In the genomic region with DNA sequence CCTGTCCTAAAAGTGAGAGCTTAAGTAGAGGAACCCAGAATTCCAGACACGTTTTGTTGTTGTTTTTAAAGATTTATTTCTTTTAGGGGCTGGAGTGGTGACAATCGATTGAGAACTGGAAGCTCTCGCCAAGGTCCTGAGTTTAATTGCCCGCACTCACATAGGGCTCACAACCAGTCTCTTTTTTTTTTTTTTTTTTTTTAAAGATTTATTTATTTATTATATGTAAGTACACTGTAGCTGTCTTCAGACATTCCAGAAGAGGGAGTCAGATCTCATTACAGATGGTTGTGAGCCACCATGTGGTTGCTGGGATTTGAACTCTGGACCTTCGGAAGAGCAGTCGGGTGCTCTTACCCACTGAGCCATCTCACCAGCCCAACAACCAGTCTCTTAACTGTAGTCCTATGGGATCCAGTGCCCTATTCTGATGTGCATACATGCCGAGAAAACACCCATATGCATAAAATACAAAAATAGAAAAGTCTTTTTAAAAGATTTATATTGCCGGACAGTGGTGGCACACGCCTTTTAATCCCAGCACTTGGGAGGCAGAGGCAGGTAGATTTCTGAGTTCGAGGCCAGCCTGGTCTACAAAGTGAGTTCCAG, we compare ENCODE assay signal across 7 mouse cellular contexts. TPM values are rescaled to one million over a fixed set of nuclear protein-coding genes. Genes with fewer than 3 reads are reported as not detected.
A peak's percentile ranks its signal among the peaks of the same experiment; 100 is the strongest.
DNase-seq lines count a peak whose midpoint lies in the region; ATAC-seq and TF ChIP-seq lines count a peak whose summit lies in the region.
"Not testable (repeated sequence)": the region's sequence is repeated elsewhere in the genome, so short reads cannot be mapped to it uniquely, and the experiment has no call there.

No protein-coding gene starts in this region.

- DNase-seq in forebrain, embryonic 11.5 days (ENCODE audit: low spot score); lung, postnatal 0 days (ENCODE audit: low spot score): not testable (repeated sequence)

- H3K9me3 ChIP-seq in forebrain, embryonic 11.5 days (ENCODE audit: control insufficient read depth, low read length); heart, embryonic 14.5 days (ENCODE audit: control insufficient read depth, low read length); intestine, embryonic 15.5 days; limb, embryonic 13.5 days; lung, postnatal 0 days (ENCODE audit: low read length); neural tube, embryonic 12.5 days: not testable (repeated sequence)

- TF ChIP-seq EP300 in lung, postnatal 0 days (IDR thresholded peaks at IDR 0.05) = not testable (repeated sequence)

- H3K27me3 ChIP-seq in forebrain, embryonic 11.5 days (ENCODE audit: control insufficient read depth, insufficient read depth, low read length); heart, embryonic 14.5 days (ENCODE audit: control insufficient read depth, insufficient read depth, low read length); intestine, embryonic 15.5 days (replicated peaks); limb, embryonic 13.5 days; lung, postnatal 0 days (replicated peaks; ENCODE audit: insufficient read depth, low read length); neural tube, embryonic 12.5 days (replicated peaks): not testable (repeated sequence)

- not testable (repeated sequence) for ATAC-seq in forebrain, embryonic 11.5 days (replicated peaks; ENCODE audit: low FRiP score); heart, embryonic 14.5 days (ENCODE audit: insufficient number of reproducible peaks, insufficient read depth, low FRiP score, low read depth); intestine, embryonic 15.5 days; limb, embryonic 13.5 days (ENCODE audit: low FRiP score, low read depth); neural tube, embryonic 12.5 days (ENCODE audit: low FRiP score, low read depth)
- peak; percentile 43; the same call in 1 of the 2 replicates for ATAC-seq in lung, postnatal 0 days

- 61% methylated on average over 10 of the region's 10 CpGs for WGBS in forebrain, embryonic 11.5 days
- 60% methylated on average over 10 of the region's 10 CpGs for WGBS in heart, embryonic 14.5 days
- 61% methylated on average over 10 of the region's 10 CpGs for WGBS in intestine, embryonic 15.5 days
- 59% methylated on average over 10 of the region's 10 CpGs for WGBS in limb, embryonic 13.5 days
- 56% methylated on average over 10 of the region's 10 CpGs for WGBS in lung, postnatal 0 days
- 57% methylated on average over 10 of the region's 10 CpGs for WGBS in neural tube, embryonic 12.5 days

- not testable (repeated sequence) for H3K9ac ChIP-seq in forebrain, embryonic 11.5 days (ENCODE audit: low read length); heart, embryonic 14.5 days (ENCODE audit: low read length); intestine, embryonic 15.5 days; limb, embryonic 13.5 days; lung, postnatal 0 days (replicated peaks; ENCODE audit: low read depth); neural tube, embryonic 12.5 days

- TF ChIP-seq POLR2A in bone marrow macrophage, adult 2 months (IDR thresholded peaks at IDR 0.05; ENCODE audit: borderline replicate concordance, low read depth, low read length) = not testable (repeated sequence)

- H3K36me3 ChIP-seq in forebrain, embryonic 11.5 days (ENCODE audit: control insufficient read depth, insufficient read depth, low read length); intestine, embryonic 15.5 days; lung, postnatal 0 days (ENCODE audit: insufficient read depth, low read length): not testable (repeated sequence)
- H3K36me3 ChIP-seq in heart, embryonic 14.5 days (ENCODE audit: control insufficient read depth, insufficient read depth, low read length) = peaks cover 32% of the 10 kb centered on the region
- H3K36me3 ChIP-seq in limb, embryonic 13.5 days = peaks cover 29% of the 10 kb centered on the region
- peaks cover 23% of the 10 kb centered on the region for H3K36me3 ChIP-seq in neural tube, embryonic 12.5 days

- H3K4me1 ChIP-seq in bone marrow macrophage, adult 2 months (ENCODE audit: control insufficient read depth, insufficient read depth, low read length) = peaks cover 32% of the 10 kb centered on the region
- not testable (repeated sequence) for H3K4me1 ChIP-seq in forebrain, embryonic 11.5 days (replicated peaks; ENCODE audit: control insufficient read depth, insufficient read depth, low read length); lung, postnatal 0 days (ENCODE audit: insufficient read depth, low read depth, low read length)
- peaks cover 6 to 21% of the 10 kb centered on the region in 2 experiments for H3K4me1 ChIP-seq in heart, embryonic 14.5 days (ENCODE audit: control insufficient read depth in 2 of 2, insufficient read depth in 2 of 2, low read length in 2 of 2)
- peaks cover 26% of the 10 kb centered on the region for H3K4me1 ChIP-seq in intestine, embryonic 15.5 days (replicated peaks)
- H3K4me1 ChIP-seq in limb, embryonic 13.5 days = peaks cover 24% of the 10 kb centered on the region
- H3K4me1 ChIP-seq in neural tube, embryonic 12.5 days = peaks cover 34% of the 10 kb centered on the region

- H3K27ac ChIP-seq in bone marrow macrophage, adult 2 months (ENCODE audit: insufficient read depth, low read depth, low read length) = peak overlapping the region; percentile 51
- not testable (repeated sequence) for H3K27ac ChIP-seq in forebrain, embryonic 11.5 days (ENCODE audit: low read depth, low read length); heart, embryonic 14.5 days (replicated peaks in 1 of 2; ENCODE audit: control insufficient read depth in 1 of 2, insufficient read depth in 1 of 2, low read depth in 2 of 2, low read length in 2 of 2); intestine, embryonic 15.5 days; limb, embryonic 13.5 days; lung, postnatal 0 days (ENCODE audit: low read length); neural tube, embryonic 12.5 days

- not testable (repeated sequence) for TF ChIP-seq CTCF in bone marrow macrophage, adult 2 months (IDR thresholded peaks at IDR 0.05; ENCODE audit: low read depth, low read length); lung, postnatal 0 days (IDR thresholded peaks at IDR 0.05)

- peak overlapping the region; percentile 23; the same call in 1 of the 2 replicates for H3K4me3 ChIP-seq in bone marrow macrophage, adult 2 months (ENCODE audit: insufficient read depth, low read length)
- peak overlapping the region; percentile 69 for H3K4me3 ChIP-seq in forebrain, embryonic 11.5 days (ENCODE audit: low read depth, low read length)
- peak overlapping the region; percentile 91 to 93 for H3K4me3 ChIP-seq in heart, embryonic 14.5 days (ENCODE audit: control insufficient read depth in 1 of 2, insufficient read depth in 1 of 2, low read depth in 1 of 2, low read length in 2 of 2)
- H3K4me3 ChIP-seq in intestine, embryonic 15.5 days (replicated peaks) = peak overlapping the region; percentile 99
- H3K4me3 ChIP-seq in limb, embryonic 13.5 days = peak overlapping the region; percentile 98
- peak overlapping the region; percentile 62 for H3K4me3 ChIP-seq in lung, postnatal 0 days (ENCODE audit: low read depth, low read length)
- H3K4me3 ChIP-seq in neural tube, embryonic 12.5 days = peak overlapping the region; percentile 94

- peak overlapping the region; percentile 58 for H3K4me2 ChIP-seq in forebrain, embryonic 11.5 days (ENCODE audit: low read depth, low read length, severe bottlenecking)
- peak overlapping the region; percentile 94 for H3K4me2 ChIP-seq in heart, embryonic 14.5 days (ENCODE audit: low read length)
- peak overlapping the region; percentile 79 for H3K4me2 ChIP-seq in intestine, embryonic 15.5 days (replicated peaks)
- peak overlapping the region; percentile 94 for H3K4me2 ChIP-seq in limb, embryonic 13.5 days (replicated peaks)
- H3K4me2 ChIP-seq in lung, postnatal 0 days (replicated peaks; ENCODE audit: low read depth, low read length) = peak overlapping the region; percentile 75
- H3K4me2 ChIP-seq in neural tube, embryonic 12.5 days (replicated peaks) = peak overlapping the region; percentile 90

RNA-seq across cellular contexts. Expression of a gene that starts 0.4 kb away (rescaled TPM):
- polyA plus RNA-seq in bone marrow macrophage, adult 2 months (2012; ENCODE audit: insufficient read depth, insufficient read length, missing spikeins) = 41.1 and 53.9 TPM in 2 replicates
- polyA plus RNA-seq in forebrain, embryonic 11.5 days (2014; fragmentation: Nextera tagmentation; extraction: Ambion mirVana) = 59.7 and 64.1 TPM in 2 replicates
- 26.6 and 29.2 TPM in 2 replicates for polyA plus RNA-seq in heart, embryonic 14.5 days (2014; fragmentation: Nextera tagmentation; extraction: Ambion mirVana)
- polyA plus RNA-seq in intestine, embryonic 15.5 days (2015; fragmentation: Nextera tagmentation; extraction: Ambion mirVana) = 34.2 and 38.3 TPM in 2 replicates
- 62.2 and 64.6 TPM in 2 replicates for polyA plus RNA-seq in limb, embryonic 13.5 days (2015; fragmentation: Nextera tagmentation; extraction: Ambion mirVana)
- polyA plus RNA-seq in lung, postnatal 0 days (2015; fragmentation: Nextera tagmentation; extraction: Ambion mirVana) = 22.6 and 23.8 TPM in 2 replicates
- 70.1 and 79.0 TPM in 2 replicates for polyA plus RNA-seq in neural tube, embryonic 12.5 days (2016; fragmentation: Nextera tagmentation; extraction: Ambion mirVana)

RNA-seq across cellular contexts. Expression of a gene that starts 24.5 kb away (rescaled TPM):
- polyA plus RNA-seq in bone marrow macrophage, adult 2 months (2012; ENCODE audit: insufficient read depth, insufficient read length, missing spikeins) = 33.2 and 35.7 TPM in 2 replicates
- polyA plus RNA-seq in forebrain, embryonic 11.5 days (2014; fragmentation: Nextera tagmentation; extraction: Ambion mirVana) = 2.9 and 3.7 TPM in 2 replicates
- polyA plus RNA-seq in heart, embryonic 14.5 days (2014; fragmentation: Nextera tagmentation; extraction: Ambion mirVana) = 4.8 and 6.1 TPM in 2 replicates
- polyA plus RNA-seq in intestine, embryonic 15.5 days (2015; fragmentation: Nextera tagmentation; extraction: Ambion mirVana) = 8.0 and 8.6 TPM in 2 replicates
- 9.1 and 9.6 TPM in 2 replicates for polyA plus RNA-seq in limb, embryonic 13.5 days (2015; fragmentation: Nextera tagmentation; extraction: Ambion mirVana)
- 15.6 and 29.8 TPM in 2 replicates for polyA plus RNA-seq in lung, postnatal 0 days (2015; fragmentation: Nextera tagmentation; extraction: Ambion mirVana)
- 4.9 and 5.8 TPM in 2 replicates for polyA plus RNA-seq in neural tube, embryonic 12.5 days (2016; fragmentation: Nextera tagmentation; extraction: Ambion mirVana)

RNA-seq across cellular contexts. Expression of a gene that starts 27.3 kb away (rescaled TPM):
- 51.6 and 52.0 TPM in 2 replicates for polyA plus RNA-seq in bone marrow macrophage, adult 2 months (2012; ENCODE audit: insufficient read depth, insufficient read length, missing spikeins)
- 151 and 156 TPM in 2 replicates for polyA plus RNA-seq in forebrain, embryonic 11.5 days (2014; fragmentation: Nextera tagmentation; extraction: Ambion mirVana)
- 140 and 144 TPM in 2 replicates for polyA plus RNA-seq in heart, embryonic 14.5 days (2014; fragmentation: Nextera tagmentation; extraction: Ambion mirVana)
- 131 and 140 TPM in 2 replicates for polyA plus RNA-seq in intestine, embryonic 15.5 days (2015; fragmentation: Nextera tagmentation; extraction: Ambion mirVana)
- polyA plus RNA-seq in limb, embryonic 13.5 days (2015; fragmentation: Nextera tagmentation; extraction: Ambion mirVana) = 167 and 179 TPM in 2 replicates
- 161 and 163 TPM in 2 replicates for polyA plus RNA-seq in lung, postnatal 0 days (2015; fragmentation: Nextera tagmentation; extraction: Ambion mirVana)
- polyA plus RNA-seq in neural tube, embryonic 12.5 days (2016; fragmentation: Nextera tagmentation; extraction: Ambion mirVana) = 140 and 145 TPM in 2 replicates

RNA-seq across cellular contexts. Expression of a gene that starts 27.6 kb away (rescaled TPM):
- 0.60 TPM in 1 of 2 replicates, not detected in the other for polyA plus RNA-seq in bone marrow macrophage, adult 2 months (2012; ENCODE audit: insufficient read depth, insufficient read length, missing spikeins)
- polyA plus RNA-seq in forebrain, embryonic 11.5 days (2014; fragmentation: Nextera tagmentation; extraction: Ambion mirVana) = 0.40 and 0.47 TPM in 2 replicates
- polyA plus RNA-seq in heart, embryonic 14.5 days (2014; fragmentation: Nextera tagmentation; extraction: Ambion mirVana) = 0.13 and 0.38 TPM in 2 replicates
- polyA plus RNA-seq in intestine, embryonic 15.5 days (2015; fragmentation: Nextera tagmentation; extraction: Ambion mirVana) = 0.63 and 0.95 TPM in 2 replicates
- polyA plus RNA-seq in limb, embryonic 13.5 days (2015; fragmentation: Nextera tagmentation; extraction: Ambion mirVana) = 0.36 and 0.73 TPM in 2 replicates
- 0.76 and 0.88 TPM in 2 replicates for polyA plus RNA-seq in lung, postnatal 0 days (2015; fragmentation: Nextera tagmentation; extraction: Ambion mirVana)
- polyA plus RNA-seq in neural tube, embryonic 12.5 days (2016; fragmentation: Nextera tagmentation; extraction: Ambion mirVana) = 0.30 TPM in 1 of 2 replicates, not detected in the other

RNA-seq across cellular contexts. Expression of a gene that starts 41.8 kb away (rescaled TPM):
- polyA plus RNA-seq in bone marrow macrophage, adult 2 months (2012; ENCODE audit: insufficient read depth, insufficient read length, missing spikeins) = 19.3 and 25.7 TPM in 2 replicates
- polyA plus RNA-seq in forebrain, embryonic 11.5 days (2014; fragmentation: Nextera tagmentation; extraction: Ambion mirVana) = 5.1 and 7.8 TPM in 2 replicates
- polyA plus RNA-seq in heart, embryonic 14.5 days (2014; fragmentation: Nextera tagmentation; extraction: Ambion mirVana) = 2.9 and 5.3 TPM in 2 replicates
- 18.3 and 21.8 TPM in 2 replicates for polyA plus RNA-seq in intestine, embryonic 15.5 days (2015; fragmentation: Nextera tagmentation; extraction: Ambion mirVana)
- polyA plus RNA-seq in limb, embryonic 13.5 days (2015; fragmentation: Nextera tagmentation; extraction: Ambion mirVana) = 22.4 and 26.2 TPM in 2 replicates
- polyA plus RNA-seq in lung, postnatal 0 days (2015; fragmentation: Nextera tagmentation; extraction: Ambion mirVana) = 19.1 and 20.3 TPM in 2 replicates
- 44.3 and 48.8 TPM in 2 replicates for polyA plus RNA-seq in neural tube, embryonic 12.5 days (2016; fragmentation: Nextera tagmentation; extraction: Ambion mirVana)

Comparison
In these comparisons a context has a peak if more than half of its experiments do, and no peak if none do; other contexts are left out.
1. H3K4me3 ChIP-seq: peak in every context shown above with its lines; median percentile 99 in intestine, embryonic 15.5 days; 98 in limb, embryonic 13.5 days; 94 in neural tube, embryonic 12.5 days; 92 in heart, embryonic 14.5 days; 69 in forebrain, embryonic 11.5 days; 62 in lung, postnatal 0 days; 23 in bone marrow macrophage, adult 2 months.